Mouse (Mus musculus): ENCODE data around the gene Ago3.
A peak's percentile ranks its signal among the peaks of the same experiment; 100 is the strongest.

The Ago3 gene

GRCm38 (mm10) chr4:126309211-126309921, 120.0 kb downstream of the Ago3 start:
- DNase-seq = peak; percentile 62

GRCm38 (mm10) chr4:126306827-126307226, 122.5 kb downstream of the Ago3 start:
- DNase-seq = no peak

- DNase-seq = no peak
These were observed 123.3 kb downstream of the Ago3 start for GRCm38 (mm10) chr4:126306058-126306457.

GRCm38 (mm10) chr4:126305428-126305827, 123.9 kb downstream of the Ago3 start:
- DNase-seq = no peak

- DNase-seq = peak; percentile 11
These were observed 125.5 kb downstream of the Ago3 start for GRCm38 (mm10) chr4:126303877-126304276.

- peak; percentile 68 for DNase-seq
These were observed 127.6 kb downstream of the Ago3 start for GRCm38 (mm10) chr4:126301584-126302309.

- DNase-seq = peak; percentile 45
These were observed 128.3 kb downstream of the Ago3 start for GRCm38 (mm10) chr4:126300916-126301583.

GRCm38 (mm10) chr4:126296617-126297101, 132.7 kb downstream of the Ago3 start:
- DNase-seq = peak; percentile 73

GRCm38 (mm10) chr4:126295937-126296336, 133.4 kb downstream of the Ago3 start:
- DNase-seq = no peak

GRCm38 (mm10) chr4:126295152-126295551, 134.2 kb downstream of the Ago3 start:
- no peak for DNase-seq

- no peak for DNase-seq
These were observed 138.2 kb downstream of the Ago3 start for GRCm38 (mm10) chr4:126291196-126291595.

GRCm38 (mm10) chr4:126290314-126290713, 139.0 kb downstream of the Ago3 start:
- no peak for DNase-seq

- no peak for DNase-seq
These were observed 141.2 kb downstream of the Ago3 start for GRCm38 (mm10) chr4:126288085-126288666.

- DNase-seq = no peak
These were observed 141.9 kb downstream of the Ago3 start for GRCm38 (mm10) chr4:126287302-126287995.

GRCm38 (mm10) chr4:126286492-126286891, 142.9 kb downstream of the Ago3 start, which contains the start of gene Col8a2:
TSS of gene Col8a2 (plus strand) at chr4:126286793.
- no peak for DNase-seq

- DNase-seq = no peak
These were observed 145.8 kb downstream of the Ago3 start for GRCm38 (mm10) chr4:126283582-126283981.

GRCm38 (mm10) chr4:126281706-126282105, 147.7 kb downstream of the Ago3 start:
- DNase-seq = no peak

Measured in cerebellum, adult 11-12 months (tissue).